Mouse (Mus musculus): ENCODE data around the gene Wfdc3.

GRCm38 (mm10) chr2:164778809-164779208 lies 33.1 kb upstream of the Wfdc3 start:
- no peak for TF ChIP-seq CTCF (conservative IDR thresholded peaks at IDR 0.05; ENCODE audit: low read length)
- no peak for TF ChIP-seq POU5F1 (IDR thresholded peaks at IDR 0.05; ENCODE audit: borderline replicate concordance, low read length)

Measured in E14TG2a.4 (cell line).